Mouse (Mus musculus) stomach, postnatal 0 days (tissue): ENCODE data around the gene Med17. TPM values are rescaled to one million over a fixed set of nuclear protein-coding genes. Genes with fewer than 3 reads are reported as not detected.
"Not testable (repeated sequence)": the region's sequence is repeated elsewhere in the genome, so short reads cannot be mapped to it uniquely, and the experiment has no call there.

ENCODE experiments used
- ATAC-seq: fragments of 200-750 bp; cut with Nextera tagmentation; 2 replicates; pipeline ENCODE4 v1.8.0; 2017; ENCODE audit not compliant: low FRiP score, low TSS enrichment
- DNase-seq: peaks from one replicate; pipeline ENCODE4 v3.0.0-alpha.2; 2016; ENCODE audit warnings: low spot score
- H3K27ac ChIP-seq: fragments of 300-500 bp; sonication (generic); replicated peaks from 2 replicates; pipeline ENCODE4 v1.5.1; 2014; ENCODE audit warnings: mild to moderate bottlenecking, control low read depth
- H3K27me3 ChIP-seq: fragments of 300-500 bp; sonication (generic); 2 replicates; pipeline ENCODE4 v1.6.1; 2014; ENCODE audit warnings: low read length; ENCODE audit not compliant: control insufficient read depth, insufficient read depth
- H3K36me3 ChIP-seq: fragments of 300-500 bp; sonication (generic); 2 replicates; pipeline ENCODE4 v1.6.1; 2014; ENCODE audit warnings: low read length, mixed read lengths; ENCODE audit not compliant: control insufficient read depth, insufficient read depth
- H3K4me1 ChIP-seq: fragments of 300-500 bp; sonication (generic); replicated peaks from 2 replicates; pipeline ENCODE4 v1.6.1; 2014; ENCODE audit warnings: antibody characterized with exemption; ENCODE audit not compliant: control insufficient read depth, insufficient read depth
- H3K4me2 ChIP-seq: fragments of 300-500 bp; sonication (generic); replicated peaks from 2 replicates; pipeline ENCODE4 v1.6.1; 2014; ENCODE audit warnings: low read depth, mild to moderate bottlenecking, control low read depth, moderate library complexity
- H3K4me3 ChIP-seq: fragments of 300-500 bp; sonication (generic); 2 replicates; pipeline ENCODE4 v1.5.1; 2014; ENCODE audit warnings: low read depth, low read length, control low read depth
- H3K9ac ChIP-seq: fragments of 300-500 bp; sonication (generic); 2 replicates; pipeline ENCODE4 v1.6.1; 2014; ENCODE audit warnings: mild to moderate bottlenecking, low read length, control low read depth, mixed read lengths
- H3K9me3 ChIP-seq: fragments of 300-500 bp; sonication (generic); 2 replicates; pipeline ENCODE4 v1.6.1; 2016; ENCODE audit warnings: low read length; ENCODE audit not compliant: control insufficient read depth
- CTCF ChIP-seq: IDR thresholded peaks from 2 replicates; pipeline ENCODE4 v1.5.1; 2016; ENCODE audit warnings: antibody characterized with exemption, low read depth, mild to moderate bottlenecking, moderate library complexity
- EP300 ChIP-seq: optimal IDR thresholded peaks from 2 replicates; pipeline ENCODE3; 2016; ENCODE audit warnings: antibody characterized with exemption
- WGBS: fragments of 180-500 bp; shearing (Covaris S2); extraction: QIAGEN DNeasy Blood & Tissue Kit; methylation state at CpG from one replicate; pipeline ENCODE4 v1.1.7; 2014; 5-methylcytosine and 5-hydroxymethylcytosine counted together
- polyA plus RNA-seq: library from polyadenylated mRNA; unstranded; fragments of >200 nt; fragmentation: Nextera tagmentation; extraction: Ambion mirVana; gene quantifications from 2 replicates; pipeline ENCODE4 v1.2.1, GENCODE M21; 2015

The Med17 gene
- polyA plus RNA-seq = 18.5 and 20.0 TPM in 2 replicates

DNA sequence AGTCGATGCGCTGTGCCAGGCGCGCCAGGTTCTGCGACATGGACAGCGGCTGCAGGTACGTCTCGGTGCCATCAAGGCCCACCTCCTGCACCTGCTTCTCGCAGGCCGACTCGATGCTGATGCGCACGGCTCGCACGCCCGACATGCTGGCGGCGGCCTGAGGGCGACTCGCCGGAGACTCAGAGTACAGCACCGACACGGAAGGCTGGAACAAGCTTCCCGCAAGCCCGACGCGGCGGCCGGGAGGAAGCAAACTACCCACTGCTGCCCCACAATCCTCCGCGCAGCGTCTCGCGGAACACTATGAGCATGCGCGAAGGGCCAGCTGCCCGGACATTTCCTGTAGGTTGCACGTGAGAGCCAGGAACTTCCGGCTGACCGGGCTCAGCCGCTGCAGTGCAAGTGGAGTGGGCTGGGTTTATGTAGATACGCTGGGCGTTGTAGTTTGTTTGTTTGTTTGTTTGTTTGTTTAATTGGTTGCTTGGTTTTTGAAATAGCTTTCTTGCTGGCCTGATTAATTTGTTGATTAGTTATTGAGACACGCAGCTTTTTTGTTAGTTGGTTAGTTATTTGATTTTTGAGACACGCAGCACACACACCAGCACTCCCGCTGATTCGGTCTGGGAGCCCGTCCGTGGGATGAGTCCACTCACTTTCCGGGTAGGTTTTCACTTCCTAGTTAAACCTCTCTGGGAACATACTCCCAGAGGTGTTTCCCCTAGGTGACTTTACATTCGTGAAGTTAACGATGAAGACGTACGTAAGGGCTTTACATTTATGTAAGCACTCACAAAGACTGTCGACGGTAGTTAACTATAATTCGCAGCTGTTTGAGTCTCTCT lies at the start of gene Med17:
Med17 (minus strand) TSS at position 283 of the 842 bp plus-strand sequence.
- Histone ChIP-seq H3K36me3 (peaks cover 6% of the 10 kb centered on the region; the same call in 1 of the 2 replicates), H3K9me3 (no peaks in the 10 kb centered on the region), H3K27ac (peak within 1 kb of the TSS; percentile 95), H3K4me2 (peak within 1 kb of the TSS; percentile 78), H3K27me3 (no peaks in the 10 kb centered on the region), H3K4me3 (peak within 1 kb of the TSS; percentile 92), H3K4me1 (0 out of 2 replicates have a peak, but pooled peaks cover 3% of the 10 kb centered on the region), H3K9ac (peak within 1 kb of the TSS; percentile 96)
- ATAC-seq = peak; percentile 97
- WGBS = 1% methylated on average over 57 of the region's 57 CpGs
- no peak for TF ChIP-seq EP300
- no peak for TF ChIP-seq CTCF
- peak; percentile 96 for DNase-seq

- TF ChIP-seq CTCF (no peak), EP300 (no peak)
- no peak for ATAC-seq
These were observed 38.5 kb upstream of the Med17 start for GRCm38 (mm10) chr9:15318170-15318742.

GRCm38 (mm10) chr9:15317223-15318169 lies 37.8 kb upstream of the Med17 start:
- WGBS = 49% methylated on average over 5 of the region's 5 CpGs
- ATAC-seq = no peak

More at GRCm38 (mm10) chr9:15318170-15318742, 38.5 kb upstream of the Med17 start:
- no peak for DNase-seq
- WGBS = 64% methylated on average over 2 of the region's 2 CpGs
- H3K4me3 ChIP-seq = no peak overlapping the region
- no peaks in the 10 kb centered on the region for H3K27me3 ChIP-seq
- no peak overlapping the region for H3K27ac ChIP-seq
- H3K36me3 ChIP-seq = peaks cover 12% of the 10 kb centered on the region
- H3K9me3 ChIP-seq = no peaks in the 10 kb centered on the region
- H3K4me2 ChIP-seq = no peak overlapping the region
- H3K4me1 ChIP-seq = no peaks in the 10 kb centered on the region
- H3K9ac ChIP-seq = no peak overlapping the region

GRCm38 (mm10) chr9:15316296-15316695 lies 36.6 kb upstream of the Med17 start:
- not testable (repeated sequence) for H3K4me3 ChIP-seq, H3K27me3 ChIP-seq, H3K4me2 ChIP-seq, DNase-seq, H3K4me1 ChIP-seq, H3K27ac ChIP-seq, ATAC-seq, H3K9ac ChIP-seq, H3K9me3 ChIP-seq
- peaks cover 16% of the 10 kb centered on the region for H3K36me3 ChIP-seq
- 100% methylated on average over 1 of the region's 2 CpGs for WGBS

More at GRCm38 (mm10) chr9:15317223-15318169, 37.8 kb upstream of the Med17 start:
- Histone ChIP-seq H3K4me1 (no peaks in the 10 kb centered on the region), H3K9ac (no peak overlapping the region), H3K4me2 (no peak overlapping the region), H3K9me3 (no peaks in the 10 kb centered on the region), H3K36me3 (peaks cover 12% of the 10 kb centered on the region), H3K27me3 (no peaks in the 10 kb centered on the region), H3K27ac (no peak overlapping the region), H3K4me3 (no peak overlapping the region)
- no peak for DNase-seq
- no peak for TF ChIP-seq CTCF
- TF ChIP-seq EP300 = no peak

- no peak overlapping the region for H3K4me2 ChIP-seq
- no peaks in the 10 kb centered on the region for H3K4me1 ChIP-seq
- H3K4me3 ChIP-seq = no peak overlapping the region
- TF ChIP-seq EP300 (no peak), CTCF (no peak)
- no peaks in the 10 kb centered on the region for H3K9me3 ChIP-seq
- H3K27me3 ChIP-seq = no peaks in the 10 kb centered on the region
- ATAC-seq (no peak), DNase-seq (no peak)
- H3K27ac ChIP-seq = no peak overlapping the region
- peaks cover 18% of the 10 kb centered on the region for H3K36me3 ChIP-seq
- H3K9ac ChIP-seq = no peak overlapping the region
- 92% methylated on average over 1 of the region's 1 CpGs for WGBS
These were observed 34.9 kb upstream of the Med17 start for GRCm38 (mm10) chr9:15314619-15315018.
